Mouse (Mus musculus) testis, adult 2 months (tissue): ENCODE measurements around the gene Nme4.

Experiments
- CTCF ChIP-seq: fragments of 200-500 bp; IDR thresholded peaks from 2 replicates; pipeline ENCODE4 v1.5.1; 2012; ENCODE audit warnings: low read depth, mild to moderate bottlenecking, inconsistent platforms, low read length, moderate library complexity; ENCODE audit not compliant: control insufficient read depth, insufficient read depth, insufficient replicate concordance
- POLR2A ChIP-seq: fragments of 200-500 bp; IDR thresholded peaks from 2 replicates; pipeline ENCODE4 v1.6.1; 2012; ENCODE audit warnings: low read depth, mild to moderate bottlenecking, inconsistent platforms, low read length, moderate library complexity; ENCODE audit not compliant: control insufficient read depth

- TF ChIP-seq CTCF (no peak), POLR2A (no peak)
Observed at GRCm38 (mm10) chr17:26101478-26101877, 6.1 kb upstream of the Nme4 start.
